Mouse (Mus musculus) splenic B cell, adult 2 months (primary cell): Measurements from ENCODE around the gene Shf.
"Not testable (repeated sequence)": the region's sequence is repeated elsewhere in the genome, so short reads cannot be mapped to it uniquely, and the experiment has no call there.

Experiments
- DNase-seq: peaks from one replicate; pipeline ENCODE4 v3.0.0-alpha.2; 2011; ENCODE audit warnings: low read depth, low spot score
- H3K27me3 ChIP-seq: 2 replicates; pipeline ENCODE4 v1.6.1; 2012; ENCODE audit warnings: mild to moderate bottlenecking, low read length, moderate library complexity, mixed read lengths; ENCODE audit not compliant: control insufficient read depth, poor library complexity, insufficient read depth, severe bottlenecking
- H3K36me3 ChIP-seq: 2 replicates; pipeline ENCODE4 v1.6.1; 2012; ENCODE audit warnings: mild to moderate bottlenecking, low read length, moderate library complexity, mixed read lengths; ENCODE audit not compliant: control insufficient read depth, poor library complexity, insufficient read depth, severe bottlenecking

Shf gene

GRCm38 (mm10) chr2:122368995-122369739 lies at the start of gene Shf:
Gene Shf (minus strand): TSS chr2:122369162.
- Histone ChIP-seq H3K27me3 (no peaks in the 10 kb centered on the region), H3K36me3 (no peaks in the 10 kb centered on the region)
- peak; percentile 91 for DNase-seq

GRCm38 (mm10) chr2:122408928-122409327 lies 40.0 kb upstream of the Shf start:
- DNase-seq: peak; percentile 78

GRCm38 (mm10) chr2:122407607-122408006 lies 38.6 kb upstream of the Shf start:
- no peaks in the 10 kb centered on the region for H3K27me3 ChIP-seq
- DNase-seq: no peak
- H3K36me3 ChIP-seq: no peaks in the 10 kb centered on the region

More at GRCm38 (mm10) chr2:122408928-122409327, 40.0 kb upstream of the Shf start:
- Histone ChIP-seq H3K27me3 (no peaks in the 10 kb centered on the region), H3K36me3 (no peaks in the 10 kb centered on the region)

- H3K36me3 ChIP-seq: no peaks in the 10 kb centered on the region
- H3K27me3 ChIP-seq: no peaks in the 10 kb centered on the region
- DNase-seq: no peak
Measured at GRCm38 (mm10) chr2:122396150-122396549, 27.2 kb upstream of the Shf start.

GRCm38 (mm10) chr2:122387135-122387534 lies 18.2 kb upstream of the Shf start:
- DNase-seq, H3K27me3 ChIP-seq, H3K36me3 ChIP-seq: not testable (repeated sequence)

- H3K27me3 ChIP-seq: no peaks in the 10 kb centered on the region
- no peaks in the 10 kb centered on the region for H3K36me3 ChIP-seq
- no peak for DNase-seq
Measured at GRCm38 (mm10) chr2:122385095-122385494, 16.1 kb upstream of the Shf start.

- DNase-seq: no peak
Measured at GRCm38 (mm10) chr2:122382121-122382520, 13.2 kb upstream of the Shf start.

GRCm38 (mm10) chr2:122381329-122382103 lies 12.6 kb upstream of the Shf start:
- no peak for DNase-seq
- H3K36me3 ChIP-seq: no peaks in the 10 kb centered on the region
- H3K27me3 ChIP-seq: no peaks in the 10 kb centered on the region

More at GRCm38 (mm10) chr2:122382121-122382520, 13.2 kb upstream of the Shf start:
- Histone ChIP-seq H3K27me3 (no peaks in the 10 kb centered on the region), H3K36me3 (no peaks in the 10 kb centered on the region)

- Histone ChIP-seq H3K36me3 (no peaks in the 10 kb centered on the region), H3K27me3 (no peaks in the 10 kb centered on the region)
- DNase-seq: peak; percentile 78
Measured at GRCm38 (mm10) chr2:122380768-122381311, 11.9 kb upstream of the Shf start.

- Histone ChIP-seq H3K36me3 (no peaks in the 10 kb centered on the region), H3K27me3 (no peaks in the 10 kb centered on the region)
- DNase-seq: no peak
Measured at GRCm38 (mm10) chr2:122379292-122379650, 10.3 kb upstream of the Shf start.

- Histone ChIP-seq H3K36me3 (no peaks in the 10 kb centered on the region), H3K27me3 (no peaks in the 10 kb centered on the region)
- DNase-seq: no peak
Measured at GRCm38 (mm10) chr2:122378421-122379291, 9.7 kb upstream of the Shf start.

- Histone ChIP-seq H3K36me3 (no peaks in the 10 kb centered on the region), H3K27me3 (no peaks in the 10 kb centered on the region)
- DNase-seq: peak; percentile 90
Measured at GRCm38 (mm10) chr2:122377751-122378246, 8.8 kb upstream of the Shf start.

- DNase-seq: peak; percentile 98
Measured at GRCm38 (mm10) chr2:122377215-122377674, 8.3 kb upstream of the Shf start.

GRCm38 (mm10) chr2:122376041-122376561 lies 7.1 kb upstream of the Shf start:
- no peaks in the 10 kb centered on the region for H3K27me3 ChIP-seq
- H3K36me3 ChIP-seq: no peaks in the 10 kb centered on the region
- DNase-seq: peak; percentile 61

More at GRCm38 (mm10) chr2:122377215-122377674, 8.3 kb upstream of the Shf start:
- H3K36me3 ChIP-seq: no peaks in the 10 kb centered on the region
- H3K27me3 ChIP-seq: no peaks in the 10 kb centered on the region
